Comparison of ENCODE assay signal across 25 mouse cellular contexts in the genomic region with DNA sequence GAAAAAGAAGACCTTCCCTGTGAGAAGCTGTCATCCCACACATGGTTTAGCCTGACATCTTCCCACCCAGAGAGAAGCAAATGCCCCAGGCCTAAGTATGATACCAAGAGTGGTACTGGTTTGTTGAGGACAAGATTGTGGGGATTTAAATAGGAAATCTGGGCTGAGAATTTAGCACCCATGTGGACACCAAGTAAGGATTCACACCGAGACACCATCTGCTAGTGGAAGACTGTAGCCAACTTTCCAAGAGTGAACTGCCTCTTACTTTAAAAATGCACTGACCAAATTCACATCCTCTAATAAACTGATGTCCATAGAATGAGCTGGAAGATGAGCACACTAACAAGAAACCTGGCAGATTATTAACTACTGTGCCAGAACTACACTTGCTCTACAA.
DNase-seq lines count a peak whose midpoint lies in the region; ATAC-seq lines count a peak whose summit lies in the region.
"Had no signal": no experiment of that assay in that cellular context is flagged by ENCODE, and none has a peak within 500 bp of the region (broad histone marks: within the 10 kb centered on the region; RNA-seq: fewer than 3 reads in every experiment).

No protein-coding gene starts in this region.

- no peaks in the 10 kb centered on the region for H3K27me3 ChIP-seq in heart, embryonic 12.5 days (replicated peaks)
- H3K27me3 ChIP-seq in heart, embryonic 10.5 days (ENCODE audit: insufficient read depth, poor library complexity, severe bottlenecking): no peaks in the 10 kb centered on the region
- H3K27me3 ChIP-seq in forebrain, embryonic 12.5 days: no peaks in the 10 kb centered on the region
- H3K27me3 ChIP-seq: heart, embryonic 13.5 days; liver, embryonic 15.5 days; lung, embryonic 15.5 days; midbrain, embryonic 15.5 days had no signal

- 0 out of 2 replicates have a peak, but pooled peaks have one; percentile 18 for ATAC-seq in heart, embryonic 12.5 days (ENCODE audit: insufficient number of reproducible peaks, low FRiP score)
- ATAC-seq in forebrain, embryonic 12.5 days (ENCODE audit: low FRiP score): no peak
- ATAC-seq: CD4-positive, CD25-positive, alpha-beta regulatory T cell, adult 4 months; forebrain, postnatal 0 days; intestine, postnatal 0 days; midbrain, embryonic 15.5 days had no signal

- H3K4me2 ChIP-seq in heart, embryonic 12.5 days: no peak overlapping the region
- no peak overlapping the region for H3K4me2 ChIP-seq in forebrain, embryonic 12.5 days
- H3K4me2 ChIP-seq: heart, embryonic 13.5 days; hindbrain, embryonic 14.5 days; liver, embryonic 15.5 days; lung, embryonic 15.5 days; midbrain, embryonic 15.5 days had no signal

- no peak overlapping the region for H3K9ac ChIP-seq in heart, embryonic 12.5 days
- H3K9ac ChIP-seq in forebrain, embryonic 12.5 days: no peak overlapping the region
- H3K9ac ChIP-seq: forebrain, postnatal 0 days; heart, embryonic 13.5 days; hindbrain, embryonic 14.5 days; liver, embryonic 15.5 days; lung, embryonic 15.5 days; midbrain, embryonic 15.5 days had no signal

- no peaks in the 10 kb centered on the region for H3K36me3 ChIP-seq in heart, embryonic 12.5 days
- H3K36me3 ChIP-seq in heart, embryonic 10.5 days: no peaks in the 10 kb centered on the region
- H3K36me3 ChIP-seq in forebrain, embryonic 12.5 days (replicated peaks): no peaks in the 10 kb centered on the region
- H3K36me3 ChIP-seq: heart, embryonic 13.5 days; liver, embryonic 15.5 days; lung, embryonic 15.5 days; midbrain, embryonic 10.5 days; midbrain, embryonic 15.5 days had no signal

- H3K9me3 ChIP-seq in heart, embryonic 12.5 days (replicated peaks): no peaks in the 10 kb centered on the region
- no peaks in the 10 kb centered on the region for H3K9me3 ChIP-seq in heart, embryonic 10.5 days
- H3K9me3 ChIP-seq in forebrain, embryonic 12.5 days: no peaks in the 10 kb centered on the region
- H3K9me3 ChIP-seq: heart, embryonic 13.5 days; liver, embryonic 15.5 days; lung, embryonic 15.5 days; midbrain, embryonic 10.5 days; midbrain, embryonic 15.5 days had no signal

- no peak overlapping the region for H3K27ac ChIP-seq in heart, embryonic 12.5 days (ENCODE audit: poor library complexity, severe bottlenecking)
- H3K27ac ChIP-seq in heart, embryonic 10.5 days: no peak overlapping the region
- no peak overlapping the region for H3K27ac ChIP-seq in forebrain, embryonic 12.5 days
- H3K27ac ChIP-seq: gastrocnemius, adult 2 months; heart, embryonic 13.5 days; liver, embryonic 15.5 days; lung, embryonic 15.5 days; midbrain, embryonic 10.5 days; midbrain, embryonic 15.5 days had no signal

- DNase-seq in heart, embryonic 10.5 days (ENCODE audit: low spot score): no peak
- DNase-seq in cerebellum, adult 18-20 months: peak; percentile 79 to 80
- peak; percentile 66 to 80 for DNase-seq in cerebellum, postnatal 10 days
- DNase-seq in ovary, adult 18-20 months (ENCODE audit: low spot score): no peak
- no peak for DNase-seq in MN1 (ENCODE audit: low spot score)
- DNase-seq: adrenal gland, postnatal 25 days; forebrain, postnatal 0 days; gastrocnemius, adult 2 months; gastrocnemius, postnatal 36 days; heart, adult 18-20 months; heart, postnatal 10 days; kidney, adult 9 months; kidney, postnatal 25 days; liver; thymus, postnatal 4 days had no signal

- H3K4me1 ChIP-seq in heart, embryonic 12.5 days (replicated peaks): no peaks in the 10 kb centered on the region
- no peaks in the 10 kb centered on the region for H3K4me1 ChIP-seq in heart, embryonic 10.5 days
- H3K4me1 ChIP-seq in forebrain, embryonic 12.5 days: 0 out of 2 replicates have a peak, but pooled peaks cover 5% of the 10 kb centered on the region
- H3K4me1 ChIP-seq: heart, embryonic 13.5 days; liver, embryonic 15.5 days; lung, embryonic 15.5 days; midbrain, embryonic 10.5 days had no signal

- WGBS in heart, embryonic 12.5 days: 78% methylated on average over 1 of the region's 1 CpGs
- WGBS in heart, embryonic 10.5 days: 85% methylated on average over 1 of the region's 1 CpGs
- 85% methylated on average over 1 of the region's 1 CpGs for WGBS in forebrain, embryonic 12.5 days

- H3K4me3 ChIP-seq in heart, embryonic 12.5 days: no peak overlapping the region
- H3K4me3 ChIP-seq in heart, embryonic 10.5 days: no peak overlapping the region
- H3K4me3 ChIP-seq in forebrain, embryonic 12.5 days (replicated peaks): no peak overlapping the region
- H3K4me3 ChIP-seq: gastrocnemius, adult 2 months; heart, embryonic 13.5 days; liver, embryonic 15.5 days; lung, embryonic 15.5 days; midbrain, embryonic 10.5 days; midbrain, embryonic 15.5 days had no signal

Comparison
In these comparisons a context has a peak if more than half of its experiments do, and no peak if none do; other contexts are left out.
1. DNase-seq: peak in cerebellum, adult 18-20 months (2 of 2) and cerebellum, postnatal 10 days (2 of 2); none in heart, embryonic 10.5 days (single experiment), ovary, adult 18-20 months (single experiment) and MN1 (single experiment).